Mouse (Mus musculus) 416B (cell line): Measurements from ENCODE around the gene Fxyd1.

Experiments
- DNase-seq: peaks from one replicate; pipeline ENCODE4 v3.0.0; 2011; ENCODE audit warnings: low read depth

The Fxyd1 gene

DNA sequence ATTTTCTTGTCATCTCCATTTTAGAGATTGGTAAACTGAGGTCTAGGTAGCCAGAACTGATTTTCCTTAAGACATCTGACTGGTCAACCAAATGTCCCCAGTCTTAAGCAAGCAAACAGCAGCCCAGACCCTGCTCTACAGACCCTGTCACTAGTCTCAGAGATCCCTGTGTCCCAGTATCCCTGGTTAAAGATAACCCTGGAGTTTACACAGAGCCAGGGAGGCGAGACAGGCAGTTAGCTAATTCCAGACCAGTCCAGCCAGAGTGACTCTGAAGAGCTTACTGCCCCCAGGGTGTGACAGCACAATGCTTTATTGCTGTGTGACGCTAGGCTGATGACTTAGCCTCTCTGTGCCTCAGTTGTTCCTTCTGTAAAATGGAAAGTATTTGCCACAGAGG lies at the start of gene Fxyd1:
Fxyd1 (minus strand) TSS at position 129 of the 400 bp plus-strand sequence.
- DNase-seq: no peak

DNA sequence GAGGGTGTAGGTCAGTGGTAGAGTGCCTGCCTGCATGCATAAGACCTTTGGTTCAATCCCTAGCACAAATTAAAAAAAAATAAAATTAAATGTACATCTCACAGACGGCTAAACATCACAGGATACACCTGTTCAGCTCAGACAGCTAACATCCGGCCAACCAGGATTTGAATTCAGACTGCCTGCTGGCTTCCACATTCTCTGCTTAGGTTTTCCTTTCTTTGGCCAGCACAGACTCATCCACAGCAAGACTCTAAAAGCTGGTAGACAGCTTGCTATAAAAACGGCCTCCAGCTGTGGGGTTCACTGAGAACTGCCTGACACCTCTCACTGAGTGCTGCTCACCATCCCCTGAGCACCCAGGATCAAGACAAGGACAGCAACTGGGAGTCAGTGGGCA lies 49.2 kb upstream of the Fxyd1 start:
- peak; percentile 75 for DNase-seq

DNA sequence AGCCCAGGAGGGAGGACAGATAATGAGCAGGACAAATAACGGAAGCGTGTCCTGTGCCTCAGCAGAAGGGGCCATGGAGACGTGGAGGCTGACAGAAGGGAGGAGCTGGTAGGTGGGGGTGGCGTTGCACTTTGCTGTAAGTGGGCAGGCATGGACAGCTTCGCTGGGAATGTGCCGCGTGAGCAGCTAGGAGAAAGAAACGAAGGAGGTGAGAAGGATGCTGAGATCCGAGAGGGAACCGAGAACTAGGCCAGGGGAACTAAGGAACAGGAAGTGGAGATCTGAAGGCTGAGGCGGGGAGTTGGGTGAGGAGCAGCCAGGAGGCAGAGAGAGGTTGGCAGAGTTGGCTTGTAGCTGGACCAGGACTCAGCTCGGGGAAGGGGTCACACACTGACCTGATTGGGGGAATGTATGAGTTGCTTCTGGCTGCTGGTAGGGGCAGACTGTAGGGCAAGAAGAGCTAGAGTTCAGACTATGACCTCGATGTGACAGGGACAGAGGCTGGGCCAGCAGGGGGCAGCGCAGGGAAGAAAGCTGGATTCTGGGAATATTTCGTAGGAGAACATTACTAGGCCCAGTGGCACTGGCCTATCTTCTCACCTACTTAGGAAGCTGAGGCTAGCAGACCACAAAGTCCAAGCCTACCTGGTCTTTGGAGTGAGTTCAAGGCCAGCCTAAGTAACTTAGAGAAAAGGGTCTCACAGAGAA lies 48.2 kb upstream of the Fxyd1 start:
- peak; percentile 47 for DNase-seq

DNA sequence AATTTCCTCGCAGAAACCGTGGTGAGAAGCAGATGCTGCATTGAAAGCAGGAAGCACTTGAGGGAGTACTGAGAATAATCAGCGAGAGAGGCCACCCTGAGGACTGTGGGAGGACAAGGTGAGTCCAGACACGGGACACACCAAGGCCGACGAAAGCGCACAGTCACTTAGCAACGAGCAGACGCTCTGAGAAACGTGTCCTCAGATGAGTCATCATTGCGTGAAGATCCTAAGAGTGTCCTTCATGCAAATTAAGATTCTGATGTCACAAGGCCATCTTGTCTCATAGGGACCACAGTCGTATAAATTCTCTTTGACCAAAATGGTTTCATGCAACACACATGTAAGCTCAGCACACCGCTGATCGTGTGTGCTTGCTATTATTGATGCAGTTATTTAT lies 43.8 kb upstream of the Fxyd1 start:
- DNase-seq: peak; percentile 71

DNA sequence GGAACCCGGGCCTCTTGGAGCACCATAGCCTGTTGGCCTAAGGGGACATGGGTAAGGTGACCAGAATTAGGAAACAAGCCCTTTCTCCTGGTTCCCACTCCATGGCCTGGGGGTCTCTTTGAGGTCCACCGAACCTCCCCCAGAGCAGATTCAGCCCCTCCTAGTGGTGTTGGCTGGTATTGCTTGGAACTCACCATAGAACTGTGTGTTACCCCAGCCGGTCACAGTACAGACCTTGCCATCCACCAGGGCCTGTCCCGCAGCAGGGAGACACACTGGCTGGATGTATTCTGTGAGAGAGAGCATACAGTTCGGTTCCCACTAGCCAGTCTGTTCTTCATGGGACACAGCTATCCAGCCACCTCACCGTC lies 42.6 kb upstream of the Fxyd1 start:
- DNase-seq: no peak

DNA sequence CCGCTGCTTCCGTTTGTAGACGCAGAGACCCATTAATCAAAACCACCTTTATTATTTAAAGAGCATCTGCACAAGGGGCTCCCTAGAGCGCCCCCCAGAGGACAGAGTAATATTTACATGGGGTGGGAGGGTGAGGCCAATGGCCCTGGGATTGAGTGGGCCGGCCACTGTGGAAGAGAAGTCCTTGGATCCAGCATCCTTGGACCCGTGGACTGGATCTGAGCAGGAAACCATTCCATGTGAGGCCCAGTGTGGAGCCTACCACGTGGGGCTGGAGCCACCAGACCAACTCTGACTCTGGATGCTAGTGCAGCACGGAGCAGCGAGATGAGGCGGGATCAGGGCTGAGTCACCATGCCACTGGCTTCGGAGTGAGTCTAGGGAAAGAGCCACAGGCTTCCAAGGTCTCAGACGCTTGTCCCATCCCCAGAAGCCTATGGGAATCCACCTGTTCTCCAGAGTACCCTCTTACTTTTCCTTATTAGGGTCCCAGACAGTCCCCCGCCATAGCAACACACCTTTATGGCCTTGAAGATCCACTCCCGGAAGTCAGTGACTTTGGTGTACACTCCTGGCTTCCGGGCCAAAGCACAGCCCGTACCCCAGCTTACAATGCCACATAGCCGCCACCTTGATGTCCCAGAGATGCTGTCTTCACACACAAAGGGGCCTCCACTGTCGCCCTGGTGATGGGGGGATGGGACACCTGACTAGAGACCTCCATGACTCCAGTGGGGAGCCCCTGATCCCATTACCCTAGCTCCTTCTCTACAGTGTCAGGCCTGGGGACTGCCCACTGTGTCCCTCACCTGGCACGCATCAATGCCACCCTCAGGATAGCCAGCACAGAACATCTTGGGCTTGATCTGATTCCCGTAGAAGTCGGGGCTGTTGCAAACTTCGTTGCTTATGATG lies 42.0 kb upstream of the Fxyd1 start:
- DNase-seq: no peak

DNA sequence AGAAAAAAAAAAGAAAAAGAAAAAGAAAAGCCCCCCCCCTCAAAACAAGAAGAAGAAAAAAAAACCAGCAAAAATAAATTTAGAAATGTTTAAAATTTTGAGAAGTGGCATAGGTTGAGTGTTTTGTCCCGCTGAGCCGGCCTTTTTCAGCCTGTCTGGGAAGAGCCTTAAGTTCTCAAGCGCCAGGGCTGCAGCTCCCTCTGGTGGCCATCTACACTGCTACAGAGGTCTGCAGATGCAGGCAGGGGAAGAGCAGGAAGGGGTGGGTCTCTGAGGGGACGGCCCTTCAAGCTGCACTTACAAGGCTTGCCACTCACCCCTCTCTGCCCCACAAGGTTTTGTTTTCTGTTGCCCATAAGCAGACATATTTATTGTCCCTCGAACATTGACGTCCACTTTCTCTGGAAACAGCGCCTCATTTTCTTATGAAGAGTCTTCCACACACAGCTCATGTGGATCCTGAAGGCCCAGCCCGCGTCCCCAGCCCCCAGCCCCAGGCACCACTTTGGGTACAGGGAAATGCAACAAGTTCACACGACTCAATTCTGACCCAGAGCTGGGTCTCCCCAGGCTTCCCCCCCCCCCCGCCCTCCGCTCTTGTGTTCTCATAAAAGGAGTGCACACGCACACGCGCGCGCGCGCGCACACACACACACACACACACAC lies 40.7 kb upstream of the Fxyd1 start:
- peak; percentile 91 for DNase-seq

DNA sequence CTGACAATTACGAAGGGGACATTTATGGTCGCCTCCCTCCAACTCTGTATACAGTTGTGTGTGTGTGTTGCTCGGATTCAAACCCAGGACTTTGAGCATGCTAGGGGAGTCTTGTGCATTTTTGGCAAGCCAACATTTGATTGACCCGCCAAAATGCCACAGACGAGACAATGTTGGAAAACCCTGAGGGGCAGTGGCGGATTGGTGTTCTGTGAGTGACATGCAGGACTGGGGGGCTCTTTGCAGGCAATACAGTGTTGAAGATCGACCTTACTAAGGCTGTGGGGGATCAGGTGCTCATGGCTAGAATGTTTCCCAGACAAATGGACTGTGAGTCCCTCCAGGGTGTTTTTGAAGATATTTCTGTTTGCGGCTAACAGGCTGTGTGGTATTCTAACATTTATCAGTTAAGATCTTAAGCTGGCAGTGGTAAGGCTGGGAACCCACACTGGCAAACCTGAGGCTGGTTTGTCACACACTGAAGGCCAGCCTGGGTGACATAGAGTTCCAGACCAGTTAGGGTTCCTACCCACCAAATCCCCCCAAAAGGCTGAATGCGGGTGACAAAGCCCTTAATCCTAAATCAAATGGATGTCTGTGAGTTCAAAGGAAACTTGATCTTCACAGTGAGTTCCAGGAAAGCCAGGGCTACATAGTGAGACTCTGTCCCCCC lies 40.0 kb upstream of the Fxyd1 start:
- DNase-seq: peak; percentile 70

DNA sequence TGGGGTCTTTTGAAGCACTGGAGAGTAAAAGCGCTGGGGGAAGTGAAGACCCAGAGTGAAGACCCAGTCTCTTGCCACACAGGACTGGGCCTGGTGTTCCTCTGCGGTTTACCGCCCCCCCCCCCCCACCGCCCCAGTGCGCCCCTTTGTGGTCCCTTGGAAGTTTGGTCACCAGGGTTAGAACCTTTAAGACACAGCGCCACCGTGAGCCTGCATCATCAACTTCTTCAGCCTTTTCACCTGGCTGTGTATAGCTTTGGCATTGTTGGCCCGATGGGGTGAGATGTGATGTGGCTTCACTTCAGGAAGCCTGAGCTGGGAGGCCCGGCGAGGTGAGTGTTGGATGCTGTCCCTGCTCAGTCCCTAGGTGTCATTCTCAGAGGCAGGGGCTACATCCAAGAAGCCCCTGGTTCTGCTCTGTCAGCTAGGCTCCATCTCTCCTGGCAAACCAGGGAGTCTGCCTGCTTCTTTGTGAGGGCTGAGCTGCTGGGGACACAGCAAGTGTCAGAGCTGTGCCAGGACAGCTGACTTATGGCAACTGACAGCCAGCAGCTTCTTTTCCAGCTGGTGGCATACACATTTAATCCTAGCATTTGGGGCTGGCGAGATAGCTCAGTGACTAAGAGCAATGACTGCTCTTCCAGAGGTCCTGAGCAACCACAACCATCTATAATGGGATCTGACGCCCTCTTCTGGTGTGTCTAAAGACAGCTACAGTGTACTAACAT lies 37.9 kb upstream of the Fxyd1 start:
- DNase-seq: no peak

DNA sequence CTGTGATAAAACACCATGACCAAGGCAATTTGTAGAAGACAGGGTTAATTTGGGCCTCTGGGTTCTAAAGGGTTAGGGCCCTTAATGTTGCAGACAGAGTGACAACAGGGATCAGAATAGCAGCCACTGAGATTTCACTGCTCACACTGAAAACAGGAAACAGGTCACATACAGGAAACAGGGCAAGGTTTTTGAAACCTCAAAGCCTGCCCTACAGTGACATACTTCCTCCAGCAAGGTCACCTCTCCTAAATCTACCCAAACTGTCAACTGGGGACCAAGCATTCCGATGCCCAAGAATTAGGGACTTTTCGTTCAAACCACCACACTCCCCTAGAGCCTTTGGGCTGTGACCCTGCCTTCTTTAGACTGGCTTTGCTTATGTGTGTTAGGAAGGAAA lies 32.7 kb upstream of the Fxyd1 start:
- DNase-seq: peak; percentile 76

DNA sequence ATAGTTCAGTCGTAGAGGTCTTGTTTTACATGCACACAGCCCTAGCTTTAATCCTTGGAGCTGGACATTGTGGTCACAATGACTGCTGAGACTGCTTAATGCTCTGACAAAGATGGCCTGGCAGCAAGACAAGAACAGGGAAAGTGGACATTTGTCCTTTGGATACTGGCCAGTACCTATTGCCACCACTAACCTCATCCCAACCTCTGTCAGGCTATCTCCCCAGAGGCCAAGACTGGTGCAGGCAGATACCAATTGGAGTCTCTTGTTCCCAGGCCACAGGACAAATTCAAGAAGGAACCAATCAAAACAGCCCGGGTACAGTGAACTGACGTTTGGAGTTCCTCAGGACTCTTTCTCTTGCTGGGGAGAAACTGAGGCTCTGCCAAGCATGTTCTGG lies 31.2 kb upstream of the Fxyd1 start:
- no peak for DNase-seq

DNA sequence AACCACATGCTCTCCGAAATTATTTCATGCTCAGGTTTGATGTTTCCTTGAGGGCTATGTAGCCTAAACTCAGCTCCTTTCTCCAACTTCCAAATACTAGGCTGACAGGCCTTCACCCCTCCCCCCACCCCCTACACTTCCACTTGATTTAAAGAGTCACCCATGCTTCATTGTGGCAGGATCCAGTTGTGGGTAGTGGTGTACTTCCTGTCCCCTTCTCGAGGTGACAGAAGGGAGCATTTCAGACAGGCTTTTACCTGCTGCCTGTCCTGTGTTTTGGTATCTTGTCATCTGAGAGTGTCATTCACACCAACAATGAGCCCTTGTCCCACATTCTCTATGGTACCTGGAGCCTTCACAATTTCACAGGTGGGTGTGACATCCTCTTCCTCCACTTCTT lies 30.3 kb upstream of the Fxyd1 start:
- no peak for DNase-seq

DNA sequence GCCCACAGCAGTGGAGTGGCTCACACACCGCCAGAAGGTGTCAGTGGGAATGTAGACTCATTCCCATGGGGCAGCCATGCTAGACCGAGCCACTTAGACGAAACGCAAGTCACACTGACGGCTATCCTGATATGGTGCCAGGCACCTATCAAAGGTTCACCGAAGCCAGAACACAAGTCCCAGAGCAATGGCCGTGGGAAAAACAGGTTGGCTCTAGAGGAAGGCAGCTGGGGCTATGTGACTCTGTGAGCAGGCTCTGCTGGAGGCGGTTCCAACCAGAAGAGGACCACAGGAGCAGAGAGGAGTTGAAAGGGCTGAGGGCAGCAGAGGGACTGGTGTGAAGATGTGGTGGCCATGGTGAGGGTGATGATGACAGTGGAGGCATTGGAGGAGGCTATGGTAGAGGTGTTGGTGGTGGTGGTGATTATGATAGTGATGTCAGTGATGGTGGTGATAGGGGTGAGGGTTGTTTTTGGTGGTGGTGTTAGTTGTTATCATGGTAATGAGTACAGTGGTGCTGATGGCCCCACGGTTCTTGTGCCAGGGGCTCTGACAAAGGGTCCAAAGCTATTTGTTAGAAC lies 29.3 kb upstream of the Fxyd1 start:
- DNase-seq: no peak

DNA sequence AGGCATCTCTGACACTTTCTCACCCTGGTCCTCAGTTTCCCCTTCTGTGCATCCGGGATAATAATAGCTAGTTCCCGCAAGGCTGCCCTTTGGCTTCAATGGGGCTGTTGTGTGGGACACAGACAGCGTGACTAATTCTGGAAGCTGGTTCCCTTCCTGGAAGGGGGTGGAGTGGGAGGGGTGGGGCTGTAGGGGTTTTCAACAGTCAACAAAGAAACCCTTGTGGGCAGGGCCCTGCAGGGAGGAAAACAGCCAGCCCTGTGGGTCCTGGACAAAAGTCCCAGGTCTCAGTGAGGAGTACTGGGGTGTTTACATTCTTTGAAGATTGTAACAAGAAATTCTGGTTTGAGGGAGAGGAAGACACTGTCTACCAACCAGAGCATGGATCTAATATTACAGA lies 28.2 kb upstream of the Fxyd1 start:
- DNase-seq: peak; percentile 37

DNA sequence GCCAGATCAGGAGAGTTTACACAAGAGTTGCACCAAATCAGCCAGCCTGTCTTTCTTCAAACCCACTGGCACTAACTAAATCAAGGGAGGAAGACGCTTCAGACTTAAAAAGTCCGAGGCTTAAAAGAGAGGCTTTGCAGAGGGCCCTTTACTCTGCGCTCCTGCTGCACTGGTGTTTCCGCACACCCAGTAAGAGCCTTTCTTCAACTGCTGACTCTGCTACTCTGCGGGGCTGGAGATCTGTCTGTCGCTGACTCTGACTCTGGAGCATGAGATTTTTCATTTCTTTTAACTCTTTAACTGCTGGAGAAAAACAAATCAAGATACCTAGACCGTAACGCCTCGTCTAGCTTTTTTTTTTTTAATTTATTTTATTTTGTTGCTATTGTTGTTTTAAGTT lies 27.1 kb upstream of the Fxyd1 start:
- DNase-seq: no peak

DNA sequence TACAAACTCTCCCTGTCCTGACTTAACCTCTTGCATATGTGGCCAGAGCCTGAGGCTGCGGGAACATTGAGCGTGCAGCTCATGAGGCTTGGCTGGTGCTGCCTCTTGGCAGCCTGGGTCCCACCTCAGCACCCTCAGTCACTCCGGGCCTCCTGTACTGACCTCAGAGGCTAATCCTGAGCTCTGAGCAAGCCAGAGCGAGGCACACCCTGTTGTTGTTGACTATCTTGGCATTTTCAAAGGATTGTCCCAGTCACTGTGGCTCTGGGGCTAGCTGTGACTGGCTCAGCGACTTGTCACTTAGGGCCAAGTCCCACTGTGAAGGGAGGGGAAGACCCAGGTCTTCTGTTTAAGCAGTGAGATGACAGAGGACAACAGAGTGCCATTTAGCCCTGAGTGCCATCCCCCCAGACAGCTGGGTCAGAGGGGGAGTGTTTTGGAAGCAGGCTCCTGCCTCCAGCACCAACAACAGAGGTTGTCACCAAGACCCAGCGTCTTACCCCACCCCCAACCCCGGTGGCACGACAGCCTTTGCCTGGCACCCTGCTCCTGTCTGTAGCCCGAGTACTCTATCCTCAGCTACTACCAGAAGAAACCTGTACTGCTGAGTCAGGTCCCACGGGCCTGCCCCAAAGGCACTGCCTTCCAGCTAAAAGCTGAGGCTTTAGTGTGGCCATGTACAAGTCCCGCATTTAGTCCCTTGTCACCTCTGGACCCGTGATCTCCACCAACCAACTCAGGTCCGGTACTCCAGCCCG lies 26.0 kb upstream of the Fxyd1 start:
- no peak for DNase-seq

DNA sequence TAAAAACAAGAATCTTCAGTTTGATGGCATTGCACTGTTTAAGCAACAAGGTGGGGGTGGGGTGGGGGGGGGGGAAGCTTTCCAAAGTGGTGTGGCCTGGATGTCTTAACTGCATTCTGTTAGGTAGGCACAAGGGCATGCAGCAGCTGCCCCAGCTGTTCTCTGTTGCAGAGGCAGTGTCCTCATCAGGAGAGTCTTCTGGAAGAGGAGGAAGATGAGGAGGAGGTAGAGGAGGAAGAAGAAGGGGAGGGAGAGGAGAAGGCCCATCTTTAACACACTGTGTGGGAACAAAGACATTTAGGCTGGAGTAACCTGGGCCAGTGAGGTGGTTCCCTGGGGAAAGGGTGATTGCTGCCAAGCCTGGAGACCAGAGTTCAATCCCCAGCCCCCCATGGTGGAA lies 25.1 kb upstream of the Fxyd1 start:
- DNase-seq: no peak

DNA sequence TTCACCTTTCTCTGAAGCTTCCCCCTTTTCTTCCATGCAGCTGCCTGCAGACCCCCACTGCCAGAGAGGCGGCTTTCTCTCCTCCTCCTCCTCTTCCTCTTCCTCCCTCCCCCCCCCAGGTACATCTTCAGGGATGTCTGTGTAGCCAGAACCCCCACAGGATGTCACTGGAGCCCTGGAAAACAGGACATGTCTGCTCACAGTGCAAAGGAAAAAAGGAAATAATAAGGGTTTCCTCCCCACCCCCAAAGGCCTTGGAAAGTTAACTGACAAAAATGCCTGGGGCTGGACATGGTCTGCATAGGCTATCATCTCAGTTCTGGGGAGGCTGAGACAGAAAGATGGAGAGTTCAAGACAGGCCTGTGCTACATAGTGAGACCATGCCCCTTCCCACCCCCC lies 24.1 kb upstream of the Fxyd1 start:
- DNase-seq: no peak

DNA sequence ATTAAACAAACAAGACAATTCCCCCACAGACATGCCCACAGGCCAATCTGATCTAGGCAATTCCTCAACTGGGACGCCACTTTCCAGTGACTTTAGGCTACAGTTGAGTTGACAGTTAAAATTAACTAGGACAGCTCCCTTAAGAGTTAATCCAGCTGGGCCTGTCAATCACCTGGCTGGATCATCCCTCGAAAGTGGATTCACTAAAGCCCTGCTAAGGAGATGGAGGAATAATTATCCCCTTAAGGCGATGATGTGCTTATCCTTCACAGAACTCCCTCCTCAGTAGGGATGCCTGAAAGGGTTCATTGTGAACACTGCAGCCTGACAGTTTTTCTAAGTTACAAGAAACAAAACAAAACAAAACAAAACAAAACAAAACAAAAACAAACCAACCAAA lies 23.6 kb upstream of the Fxyd1 start:
- DNase-seq: no peak

DNA sequence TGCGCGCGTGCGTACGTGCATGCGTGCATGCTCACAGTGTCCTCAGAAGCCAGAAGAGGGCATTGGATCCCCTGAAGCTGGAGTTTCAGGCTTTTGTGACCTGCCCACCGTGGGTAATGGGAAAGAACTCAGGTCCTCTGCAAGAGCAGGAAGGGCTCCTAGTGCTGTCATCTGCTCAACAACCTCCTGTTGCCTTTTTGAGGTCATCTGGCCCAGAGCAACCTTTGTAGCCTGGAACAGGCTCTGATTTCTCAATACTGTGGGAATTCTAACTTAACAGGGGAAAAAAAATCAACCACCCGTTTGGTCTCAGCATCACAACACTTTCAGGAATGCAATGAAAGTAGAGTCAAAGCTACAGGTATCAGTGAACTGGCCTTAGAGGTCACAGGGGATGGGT lies 22.7 kb upstream of the Fxyd1 start:
- DNase-seq: no peak
